Mouse (Mus musculus) cerebellum, postnatal 36 days (tissue): ENCODE measurements at regions not wholly inside any gene's neighbourhood (a gene's known extent, or its start where the extent isn't known, plus 50 kb on each side); places are given as distances from the start of the nearest gene placed in this dataset.

Source experiments
- DNase-seq, 2 experiments: peaks; one replicate each; pipeline ENCODE4 v3.0.0; 2021 to 2022; ENCODE audit warnings: mixed read lengths in 2 of 2

GRCm38 (mm10) chr4:62755237-62755900 lies 195.7 kb downstream of the Rgs3 start:
- no peak for DNase-seq

DNA sequence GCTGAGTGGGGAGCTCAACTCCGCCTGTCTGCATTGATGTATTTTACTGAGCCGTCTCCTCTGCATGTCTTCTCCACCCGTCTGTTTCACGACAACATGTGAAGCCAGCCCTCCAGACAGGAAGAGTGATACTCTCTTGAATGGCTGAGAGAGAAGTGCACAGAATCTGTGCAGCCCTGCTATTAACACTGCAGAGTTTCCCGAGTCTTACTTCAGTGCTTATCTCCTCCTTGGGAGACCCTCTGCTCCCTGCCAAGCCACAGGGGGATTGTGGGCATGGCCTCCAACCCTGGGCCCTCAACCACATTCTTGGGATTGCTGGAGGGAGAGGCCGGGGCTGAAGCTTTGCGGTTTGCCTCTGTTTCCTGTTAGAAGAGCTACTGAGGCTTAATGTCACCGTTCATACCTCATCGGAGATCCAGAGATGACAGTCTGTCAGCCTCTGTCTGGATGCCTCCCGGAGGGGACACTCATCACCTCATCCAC lies 197.1 kb downstream of the Rgs3 start:
- no peak for DNase-seq

GRCm38 (mm10) chr4:62760748-62761604 lies 201.3 kb downstream of the Rgs3 start:
- no peak for DNase-seq

GRCm38 (mm10) chr4:62761672-62762071 lies 202.0 kb downstream of the Rgs3 start:
- DNase-seq = peak; percentile 77 to 89

DNA sequence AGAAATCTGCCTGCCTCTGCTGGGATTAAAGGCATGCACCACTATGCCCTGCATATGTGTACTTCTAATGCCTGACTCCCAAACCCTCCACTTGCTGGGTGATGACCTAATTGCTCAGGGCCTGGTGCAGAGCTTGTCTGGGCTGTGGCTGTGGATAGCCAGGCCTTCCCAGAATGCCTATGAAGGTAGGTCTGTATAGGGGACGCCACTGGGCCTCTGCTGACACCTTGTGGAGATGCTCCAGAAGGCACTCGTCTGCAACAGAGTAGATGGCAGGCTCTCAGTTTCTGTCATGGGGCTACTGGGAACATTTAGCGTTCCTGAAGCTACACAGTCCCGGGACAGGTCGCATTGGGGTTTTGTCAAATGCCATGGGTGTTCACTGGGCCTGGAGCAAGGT lies 201.4 kb upstream of the Zfp618 start:
- DNase-seq = peak; percentile 86 to 87

GRCm38 (mm10) chr4:62769469-62770234 lies 195.7 kb upstream of the Zfp618 start:
- no peak for DNase-seq

DNA sequence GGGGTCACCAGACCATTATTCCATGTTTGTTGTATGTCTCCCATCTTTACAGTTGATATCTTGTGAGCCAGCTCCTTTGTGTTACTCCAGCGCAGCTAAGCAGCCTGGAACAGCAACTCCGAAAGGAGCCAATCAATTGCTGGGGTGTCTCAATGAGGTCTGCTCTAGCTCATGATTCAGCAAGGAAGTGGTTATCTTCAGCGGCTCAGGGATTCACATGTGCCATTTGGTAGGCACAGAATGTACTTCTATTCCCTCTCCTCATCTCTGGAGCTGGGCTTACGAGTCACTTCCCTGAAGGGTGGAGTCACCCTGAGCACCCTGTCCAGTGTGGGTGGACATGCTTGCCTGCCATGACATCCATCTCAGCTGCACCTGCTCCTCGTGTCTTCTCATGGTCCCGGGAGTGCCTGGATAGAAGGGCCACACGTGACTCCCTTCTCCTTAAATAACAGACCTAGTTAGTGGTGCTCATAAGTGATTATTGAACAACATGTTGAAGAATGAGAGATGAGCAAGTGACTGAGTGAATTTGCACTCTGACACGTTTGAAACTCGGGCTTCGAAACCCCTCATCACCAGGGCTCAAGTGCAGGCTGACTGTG lies 190.3 kb upstream of the Zfp618 start:
- no peak for DNase-seq

- DNase-seq = no peak
Measured at GRCm38 (mm10) chr4:62776881-62777280, 188.5 kb upstream of the Zfp618 start.

DNA sequence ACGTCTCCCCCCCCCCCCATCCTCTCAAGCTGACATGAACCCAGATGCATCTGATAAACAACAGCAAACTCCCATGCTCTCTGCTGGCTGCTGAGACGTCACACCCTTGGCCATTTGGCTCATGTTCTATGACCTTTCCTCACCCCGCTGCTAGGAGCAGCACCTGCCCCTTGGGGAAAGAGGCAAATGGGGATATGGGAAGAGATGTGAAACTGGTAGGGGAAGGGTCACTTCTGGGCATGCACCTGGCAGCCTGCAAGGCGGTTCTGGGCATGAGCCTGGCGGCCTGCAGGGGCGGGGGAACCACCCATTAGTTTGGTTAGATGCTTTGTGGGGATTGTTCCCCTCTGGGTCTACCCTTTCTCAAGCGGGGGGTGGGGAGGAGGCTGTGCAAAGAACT lies 187.9 kb upstream of the Zfp618 start:
- DNase-seq = no peak

GRCm38 (mm10) chr4:62778621-62779020 lies 186.8 kb upstream of the Zfp618 start:
- DNase-seq = no peak

DNA sequence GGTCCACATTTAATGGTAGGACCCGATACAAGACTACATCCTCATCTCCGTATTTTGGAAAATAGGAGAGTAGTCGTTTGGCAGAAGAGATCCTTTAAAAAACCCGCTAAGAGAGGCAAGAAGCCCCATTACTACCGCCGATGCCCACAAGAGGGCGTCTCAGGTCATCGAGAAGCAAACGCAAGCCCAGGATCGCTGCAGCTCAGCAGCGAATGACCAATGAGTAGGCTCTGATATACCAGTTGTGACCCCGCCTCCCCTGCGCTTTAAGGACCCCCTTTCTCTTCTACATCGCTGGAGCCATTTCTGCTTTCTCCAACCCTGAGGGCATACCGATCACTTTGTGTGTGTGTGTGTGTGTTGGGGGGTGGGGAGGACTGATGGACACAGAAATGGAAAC lies 185.0 kb upstream of the Zfp618 start:
- peak; percentile 90 to 92 for DNase-seq

DNA sequence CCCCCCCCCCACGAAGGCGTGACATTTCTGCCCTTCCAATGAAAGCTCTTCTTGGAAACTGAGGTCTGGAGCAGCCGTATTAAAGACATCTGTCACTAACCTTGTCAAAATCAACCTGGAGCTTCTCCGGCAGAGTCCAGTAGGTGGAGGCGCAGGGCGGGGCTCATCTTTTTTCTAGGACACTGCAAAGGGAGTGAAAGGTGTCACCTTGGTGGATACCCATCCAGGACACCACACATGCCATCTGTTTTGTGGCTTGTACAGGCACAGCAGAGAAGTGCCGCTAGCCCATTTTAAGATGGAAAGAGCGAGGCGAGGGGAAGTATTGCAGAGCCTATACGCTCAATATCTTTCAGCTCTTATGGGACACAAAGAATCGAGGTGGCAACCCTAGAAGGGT lies 184.5 kb upstream of the Zfp618 start:
- peak in 1 of 2 experiments; percentile 22 for DNase-seq

GRCm38 (mm10) chr4:62781309-62781800 lies 184.0 kb upstream of the Zfp618 start:
- DNase-seq = no peak

DNA sequence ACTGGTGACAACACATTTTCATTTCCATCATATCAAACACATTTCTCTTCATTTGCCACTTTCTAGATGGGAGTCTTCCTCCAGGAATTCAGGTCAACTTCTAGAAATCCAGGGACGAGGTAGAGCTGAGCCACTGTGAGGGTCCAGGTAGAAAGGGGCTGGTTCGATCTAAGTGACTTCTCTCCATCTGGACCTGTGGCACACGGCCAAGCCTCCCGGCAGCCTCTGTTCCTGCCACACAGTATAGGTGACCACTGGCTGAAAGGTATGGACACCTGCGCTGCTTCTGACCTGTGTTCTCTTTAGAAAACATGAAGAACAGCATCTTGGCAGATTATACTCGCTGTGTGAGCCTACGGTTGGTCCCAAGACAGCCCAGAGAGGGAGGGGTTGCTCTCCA lies 179.7 kb upstream of the Zfp618 start:
- DNase-seq = no peak

GRCm38 (mm10) chr4:62789696-62790095 lies 175.7 kb upstream of the Zfp618 start:
- no peak for DNase-seq

DNA sequence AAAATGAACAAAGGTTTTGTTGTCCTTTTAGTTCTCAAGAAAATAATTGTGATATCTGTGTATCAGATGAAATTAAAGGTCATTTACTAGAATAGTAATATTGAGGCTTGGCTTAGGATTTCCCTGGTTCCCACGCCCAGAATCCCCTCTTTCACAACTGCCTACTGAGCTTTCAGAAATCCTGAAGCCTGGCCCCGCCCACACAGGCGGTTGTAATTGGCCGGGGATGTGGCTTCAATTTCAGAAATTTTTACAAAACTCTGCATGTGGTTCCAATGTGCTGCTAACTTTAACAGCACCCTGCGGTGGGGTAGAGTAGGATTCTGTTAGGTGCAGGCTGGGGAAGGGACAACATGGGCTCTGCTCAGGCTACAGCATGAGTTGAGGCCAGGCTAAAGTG lies 171.8 kb upstream of the Zfp618 start:
- DNase-seq = no peak

- DNase-seq = no peak
Measured at GRCm38 (mm10) chr4:62795538-62795937, 169.8 kb upstream of the Zfp618 start.

GRCm38 (mm10) chr4:62799923-62800322 lies 165.4 kb upstream of the Zfp618 start:
- DNase-seq = no peak

GRCm38 (mm10) chr4:62805841-62806240 lies 159.5 kb upstream of the Zfp618 start:
- no peak for DNase-seq

DNA sequence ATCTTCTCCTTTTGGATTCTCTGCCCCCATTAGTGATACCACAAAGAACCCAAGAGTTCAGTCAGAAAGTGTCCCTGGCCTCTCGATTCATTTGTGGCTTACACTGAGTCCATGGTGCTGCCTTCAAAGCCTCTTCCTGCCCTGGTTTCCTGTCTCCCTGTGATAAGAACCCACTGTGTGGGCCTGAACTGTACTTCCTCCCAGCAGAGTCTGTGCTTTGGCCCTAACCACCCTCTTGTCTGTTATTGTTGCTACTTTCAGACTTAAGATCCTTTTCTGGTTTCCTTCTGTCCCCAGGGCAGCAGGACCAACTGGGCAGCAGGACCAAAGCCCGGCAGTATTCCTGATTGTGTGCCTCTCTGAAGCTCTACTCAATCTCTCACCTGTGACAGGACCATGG lies 158.6 kb upstream of the Zfp618 start:
- no peak for DNase-seq

DNA sequence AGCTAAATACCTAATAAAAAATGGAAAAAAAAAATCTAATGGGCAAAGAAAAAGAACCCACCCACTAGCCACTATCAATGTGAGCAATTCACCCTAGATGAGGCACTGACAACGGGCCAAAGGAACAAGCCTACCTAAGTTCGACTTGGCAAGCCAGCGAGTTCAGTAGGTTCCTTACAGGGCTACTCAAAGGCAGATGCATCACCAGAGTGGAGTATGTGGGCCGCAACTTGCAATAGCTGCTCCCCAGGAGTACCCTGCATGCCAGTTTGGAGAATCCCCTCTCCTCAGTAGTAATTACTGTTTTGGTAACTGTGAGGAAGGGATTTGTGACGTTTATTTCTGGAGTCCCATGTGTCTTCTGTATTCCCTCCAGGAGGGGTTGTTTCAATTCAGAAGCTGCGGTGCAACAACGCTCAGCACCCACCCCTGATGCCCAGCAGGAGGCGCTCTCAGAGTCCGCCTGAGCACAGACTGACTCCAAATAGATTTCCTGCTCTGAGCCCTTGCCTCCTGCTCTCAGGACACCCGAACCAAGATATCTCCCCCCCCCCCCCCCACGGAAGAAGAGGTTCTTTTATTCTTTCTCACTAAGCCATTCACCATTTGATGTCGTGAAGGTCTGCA lies 157.3 kb upstream of the Zfp618 start:
- DNase-seq = no peak

DNA sequence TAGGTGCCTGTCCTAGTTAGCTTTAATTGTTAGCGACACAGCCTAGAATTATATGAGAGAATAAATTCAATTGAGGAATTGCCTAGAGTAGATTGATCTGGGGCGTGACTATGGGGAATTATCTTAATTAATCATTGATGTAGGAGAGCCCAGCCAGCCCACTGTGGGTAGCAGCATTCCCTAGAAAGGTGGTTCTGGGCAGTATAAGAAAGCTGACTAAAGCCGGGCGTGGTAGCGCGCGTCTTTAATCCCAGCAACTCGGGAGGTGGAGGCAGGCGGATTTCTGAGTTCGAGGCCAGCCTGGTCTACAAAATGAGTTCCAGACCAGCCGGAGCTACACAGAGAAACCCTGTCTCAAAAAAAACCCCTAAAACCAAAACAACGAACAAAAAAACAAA lies 156.8 kb upstream of the Zfp618 start:
- no peak for DNase-seq
